Mouse (Mus musculus) C2C12 (cell line): ENCODE data around the gene Hist4h4.

Experiments
- CTCF ChIP-seq: IDR thresholded peaks from one replicate; pipeline ENCODE4 v1.5.1; 2011; ENCODE audit not compliant: control insufficient read depth, insufficient read depth, insufficient read length
- MYOD1 ChIP-seq: IDR thresholded peaks from one replicate; pipeline ENCODE4 v1.6.1; 2011; ENCODE audit warnings: low read depth; ENCODE audit not compliant: control insufficient read depth, insufficient read length
- USF1 ChIP-seq: IDR thresholded peaks from one replicate; pipeline ENCODE4 v1.6.1; 2011; ENCODE audit warnings: low read depth, mild to moderate bottlenecking, control low read depth, moderate library complexity

DNA sequence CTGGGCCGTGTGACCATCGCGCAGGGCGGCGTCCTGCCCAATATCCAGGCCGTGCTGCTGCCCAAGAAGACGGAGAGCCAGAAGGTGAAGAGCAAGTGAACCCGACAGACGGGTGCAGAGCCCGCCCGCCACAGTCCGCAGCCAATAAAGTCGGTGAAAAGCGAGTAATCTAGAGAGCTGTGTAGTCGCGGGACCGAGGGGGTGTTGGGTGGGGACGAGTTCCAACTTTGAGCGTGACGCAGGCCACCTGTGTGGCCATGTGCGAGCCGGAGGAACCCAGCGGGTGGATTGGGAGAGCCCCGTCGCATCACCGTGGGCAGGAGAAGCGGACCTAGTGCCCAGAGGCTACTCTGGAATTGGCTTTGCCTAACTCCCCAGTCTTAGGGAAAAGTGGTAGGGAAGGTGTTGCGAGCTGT lies 4.4 kb upstream of the Hist4h4 start:
- TF ChIP-seq USF1 (no peak), CTCF (no peak), MYOD1 (no peak)
